Mouse (Mus musculus) right cerebral cortex, adult 18-20 months (tissue): Measurements from ENCODE around the gene Nell2.
"Not testable (repeated sequence)": the region's sequence is repeated elsewhere in the genome, so short reads cannot be mapped to it uniquely, and the experiment has no call there.

Experiments used
- DNase-seq: peaks from one replicate; pipeline ENCODE4 v3.0.0; 2022; ENCODE audit warnings: mixed read lengths

Nell2 gene

GRCm38 (mm10) chr15:95237021-95237420, 291.3 kb downstream of the Nell2 start:
- not testable (repeated sequence) for DNase-seq

GRCm38 (mm10) chr15:95236509-95236908, 291.9 kb downstream of the Nell2 start:
- no peak for DNase-seq

GRCm38 (mm10) chr15:95231171-95231570, 297.2 kb downstream of the Nell2 start:
- DNase-seq = no peak

GRCm38 (mm10) chr15:95216640-95217365, 311.6 kb downstream of the Nell2 start:
- no peak for DNase-seq

GRCm38 (mm10) chr15:95210551-95210950, 317.8 kb downstream of the Nell2 start:
- DNase-seq = no peak

- no peak for DNase-seq
Observed at GRCm38 (mm10) chr15:95209186-95209585, 319.2 kb downstream of the Nell2 start.

GRCm38 (mm10) chr15:95193661-95194280, 334.6 kb downstream of the Nell2 start:
- peak; percentile 58 for DNase-seq

- DNase-seq = no peak
Observed at GRCm38 (mm10) chr15:95192951-95193350, 335.4 kb downstream of the Nell2 start.

GRCm38 (mm10) chr15:95186226-95186625, 342.1 kb downstream of the Nell2 start:
- peak; percentile 56 for DNase-seq

GRCm38 (mm10) chr15:95185419-95185818, 342.9 kb downstream of the Nell2 start:
- peak; percentile 37 for DNase-seq

GRCm38 (mm10) chr15:95183450-95183849, 344.9 kb downstream of the Nell2 start:
- DNase-seq = peak; percentile 17

GRCm38 (mm10) chr15:95156828-95157227, 371.5 kb downstream of the Nell2 start:
- DNase-seq = no peak

- no peak for DNase-seq
Observed at GRCm38 (mm10) chr15:95145118-95145517, 383.2 kb downstream of the Nell2 start.

- no peak for DNase-seq
Observed at GRCm38 (mm10) chr15:95144131-95144530, 384.2 kb downstream of the Nell2 start.

- DNase-seq = no peak
Observed at GRCm38 (mm10) chr15:95138709-95139409, 389.5 kb downstream of the Nell2 start.

GRCm38 (mm10) chr15:95137018-95137810, 391.1 kb downstream of the Nell2 start:
- DNase-seq = peak; percentile 5

GRCm38 (mm10) chr15:95135926-95136609, 392.3 kb downstream of the Nell2 start:
- DNase-seq = peak; percentile 15

- no peak for DNase-seq
Observed at GRCm38 (mm10) chr15:95131401-95131800, 397.0 kb downstream of the Nell2 start.

GRCm38 (mm10) chr15:95108626-95109025, 419.7 kb downstream of the Nell2 start:
- no peak for DNase-seq

- DNase-seq = no peak
Observed at GRCm38 (mm10) chr15:95107246-95107809, 421.0 kb downstream of the Nell2 start.

- DNase-seq = no peak
Observed at GRCm38 (mm10) chr15:95101522-95101921, 426.8 kb downstream of the Nell2 start.

- peak; percentile 9 for DNase-seq
Observed at GRCm38 (mm10) chr15:95100133-95100532, 428.2 kb downstream of the Nell2 start.
